Mouse (Mus musculus) liver, embryonic 13.5 days (tissue): ENCODE measurements around the gene Usp22. TPM values are rescaled to one million over a fixed set of nuclear protein-coding genes. Genes with fewer than 3 reads are reported as not detected.
"Not testable (repeated sequence)": the region's sequence is repeated elsewhere in the genome, so short reads cannot be mapped to it uniquely, and the experiment has no call there.

Source experiments
- ATAC-seq: fragments of 200-750 bp; cut with Nextera tagmentation; 2 replicates; pipeline ENCODE4 v1.8.0; 2017; ENCODE audit warnings: low read depth, mild to moderate bottlenecking, moderate number of reproducible peaks, moderate library complexity
- DNase-seq: peaks from one replicate; pipeline ENCODE4 v3.0.0; 2022
- H3K27ac ChIP-seq: fragments of 300-500 bp; sonication (generic); 2 replicates; pipeline ENCODE4 v1.5.1; 2015; ENCODE audit warnings: moderate library complexity, mild to moderate bottlenecking, inconsistent platforms
- H3K27me3 ChIP-seq: fragments of 300-500 bp; sonication (generic); 2 replicates; pipeline ENCODE4 v1.6.1; 2015; ENCODE audit warnings: mild to moderate bottlenecking, inconsistent platforms
- H3K36me3 ChIP-seq: fragments of 300-500 bp; sonication (generic); 2 replicates; pipeline ENCODE4 v1.6.1; 2015; ENCODE audit warnings: mild to moderate bottlenecking, inconsistent platforms
- H3K4me1 ChIP-seq: fragments of 300-500 bp; sonication (generic); replicated peaks from 2 replicates; pipeline ENCODE4 v1.6.1; 2015; ENCODE audit warnings: inconsistent platforms
- H3K4me2 ChIP-seq: fragments of 300-500 bp; sonication (generic); 2 replicates; pipeline ENCODE4 v1.6.1; 2015; ENCODE audit warnings: inconsistent platforms, mild to moderate bottlenecking, moderate library complexity
- H3K4me3 ChIP-seq: fragments of 300-500 bp; sonication (generic); replicated peaks from 2 replicates; pipeline ENCODE4 v1.5.1; 2015; ENCODE audit warnings: mild to moderate bottlenecking, inconsistent platforms
- H3K9ac ChIP-seq: fragments of 300-500 bp; sonication (generic); 2 replicates; pipeline ENCODE4 v1.6.1; 2015; ENCODE audit warnings: mild to moderate bottlenecking, inconsistent platforms
- H3K9me3 ChIP-seq: fragments of 300-500 bp; sonication (generic); replicated peaks from 2 replicates; pipeline ENCODE4 v1.6.1; 2016; ENCODE audit warnings: inconsistent platforms
- WGBS: fragments of 180-500 bp; shearing (Covaris S2); methylation state at CpG from one replicate; pipeline ENCODE4 v1.1.7; 2015; ENCODE audit not compliant: insufficient replicate concordance; 5-methylcytosine and 5-hydroxymethylcytosine counted together
- polyA plus RNA-seq: library from polyadenylated mRNA; unstranded; fragments of >200 nt; fragmentation: Nextera tagmentation; extraction: Ambion mirVana; gene quantifications from 2 replicates; pipeline ENCODE4 v1.2.1, GENCODE M21; 2015

Usp22 gene
- polyA plus RNA-seq, 1 experiment from 2014 or later, result 14.7 TPM

- no peak for DNase-seq
- H3K4me3 ChIP-seq, result no peak overlapping the region
- H3K4me1 ChIP-seq, result no peaks in the 10 kb centered on the region
- ATAC-seq, result no peak
- no peak overlapping the region for H3K4me2 ChIP-seq
- no peaks in the 10 kb centered on the region for H3K36me3 ChIP-seq
- no peaks in the 10 kb centered on the region for H3K9me3 ChIP-seq
- H3K27me3 ChIP-seq, result no peaks in the 10 kb centered on the region
- no peak overlapping the region for H3K9ac ChIP-seq
- H3K27ac ChIP-seq, result no peak overlapping the region
- 76% methylated on average over 10 of the region's 10 CpGs for WGBS
These were observed 30.5 kb upstream of the Usp22 start for GRCm38 (mm10) chr11:61205167-61205950.

GRCm38 (mm10) chr11:61202810-61203209, 28.0 kb upstream of the Usp22 start:
- H3K36me3 ChIP-seq, result no peaks in the 10 kb centered on the region
- 57% methylated on average over 2 of the region's 2 CpGs for WGBS
- no peaks in the 10 kb centered on the region for H3K9me3 ChIP-seq
- no peak overlapping the region for H3K27ac ChIP-seq
- H3K4me1 ChIP-seq, result no peaks in the 10 kb centered on the region
- no peaks in the 10 kb centered on the region for H3K27me3 ChIP-seq
- no peak overlapping the region for H3K4me2 ChIP-seq
- H3K9ac ChIP-seq, result no peak overlapping the region
- DNase-seq (no peak), ATAC-seq (no peak)
- no peak overlapping the region for H3K4me3 ChIP-seq

- ATAC-seq, result no peak
- H3K4me2 ChIP-seq, result no peak overlapping the region
- no peaks in the 10 kb centered on the region for H3K4me1 ChIP-seq
- no peak overlapping the region for H3K4me3 ChIP-seq
- no peak for DNase-seq
- H3K36me3 ChIP-seq, result no peaks in the 10 kb centered on the region
- no peak overlapping the region for H3K27ac ChIP-seq
- H3K9ac ChIP-seq, result no peak overlapping the region
- WGBS, result 71% methylated on average over 6 of the region's 6 CpGs
- H3K9me3 ChIP-seq, result no peaks in the 10 kb centered on the region
- H3K27me3 ChIP-seq, result no peaks in the 10 kb centered on the region
These were observed 27.3 kb upstream of the Usp22 start for GRCm38 (mm10) chr11:61202186-61202585.

GRCm38 (mm10) chr11:61199620-61200362, 24.9 kb upstream of the Usp22 start:
- Histone ChIP-seq H3K36me3 (no peaks in the 10 kb centered on the region), H3K9ac (no peak overlapping the region), H3K9me3 (no peaks in the 10 kb centered on the region), H3K4me2 (no peak overlapping the region), H3K4me3 (no peak overlapping the region), H3K27me3 (peaks cover 4% of the 10 kb centered on the region; the same call in 1 of the 2 replicates), H3K27ac (no peak overlapping the region), H3K4me1 (no peaks in the 10 kb centered on the region)
- ATAC-seq (no peak), DNase-seq (no peak)
- 55% methylated on average over 4 of the region's 4 CpGs for WGBS

GRCm38 (mm10) chr11:61197935-61198334, 23.1 kb upstream of the Usp22 start:
- Histone ChIP-seq H3K4me2 (no peak overlapping the region), H3K4me1 (no peaks in the 10 kb centered on the region), H3K27me3 (peaks cover 14% of the 10 kb centered on the region), H3K9me3 (no peaks in the 10 kb centered on the region), H3K36me3 (no peaks in the 10 kb centered on the region), H3K27ac (no peak overlapping the region), H3K9ac (no peak overlapping the region), H3K4me3 (no peak overlapping the region)
- ATAC-seq (no peak), DNase-seq (no peak)

GRCm38 (mm10) chr11:61196616-61197353, 21.9 kb upstream of the Usp22 start:
- no peak overlapping the region for H3K4me2 ChIP-seq
- H3K36me3 ChIP-seq, result no peaks in the 10 kb centered on the region
- H3K27me3 ChIP-seq, result peaks cover 14% of the 10 kb centered on the region
- no peak overlapping the region for H3K4me3 ChIP-seq
- WGBS, result 70% methylated on average over 14 of the region's 14 CpGs
- H3K4me1 ChIP-seq, result no peaks in the 10 kb centered on the region
- H3K9me3 ChIP-seq, result no peaks in the 10 kb centered on the region
- no peak for DNase-seq
- H3K9ac ChIP-seq, result no peak overlapping the region
- ATAC-seq, result no peak
- no peak overlapping the region for H3K27ac ChIP-seq

- WGBS, result 2% methylated on average over 9 of the region's 9 CpGs
- H3K27ac ChIP-seq, result no peak overlapping the region
- no peak overlapping the region for H3K4me3 ChIP-seq
- H3K9ac ChIP-seq, result no peak overlapping the region
- ATAC-seq, result no peak
- H3K4me2 ChIP-seq, result no peak overlapping the region
- H3K4me1 ChIP-seq, result no peaks in the 10 kb centered on the region
- no peaks in the 10 kb centered on the region for H3K9me3 ChIP-seq
- H3K27me3 ChIP-seq, result peaks cover 14% of the 10 kb centered on the region
- peak; percentile 42 for DNase-seq
- H3K36me3 ChIP-seq, result no peaks in the 10 kb centered on the region
These were observed 18.5 kb upstream of the Usp22 start for GRCm38 (mm10) chr11:61193392-61193791.

- H3K27ac ChIP-seq, result no peak overlapping the region
- WGBS, result 65% methylated on average over 2 of the region's 2 CpGs
- H3K4me1 ChIP-seq, result no peaks in the 10 kb centered on the region
- H3K9me3 ChIP-seq, result no peaks in the 10 kb centered on the region
- no peak overlapping the region for H3K4me2 ChIP-seq
- H3K27me3 ChIP-seq, result peaks cover 14% of the 10 kb centered on the region
- no peak overlapping the region for H3K4me3 ChIP-seq
- no peak overlapping the region for H3K9ac ChIP-seq
- H3K36me3 ChIP-seq, result no peaks in the 10 kb centered on the region
- ATAC-seq, result no peak
- DNase-seq, result no peak
These were observed 17.9 kb upstream of the Usp22 start for GRCm38 (mm10) chr11:61192779-61193178.

GRCm38 (mm10) chr11:61192123-61192522, 17.3 kb upstream of the Usp22 start:
- WGBS, result 91% methylated on average over 8 of the region's 10 CpGs
- not testable (repeated sequence) for H3K36me3 ChIP-seq, H3K4me1 ChIP-seq, DNase-seq, H3K9ac ChIP-seq, H3K4me3 ChIP-seq, H3K9me3 ChIP-seq, H3K27ac ChIP-seq, H3K4me2 ChIP-seq, ATAC-seq
- H3K27me3 ChIP-seq, result peaks cover 14% of the 10 kb centered on the region

GRCm38 (mm10) chr11:61190776-61191175, 15.9 kb upstream of the Usp22 start:
- WGBS, result 63% methylated on average over 2 of the region's 2 CpGs
- Histone ChIP-seq H3K4me1 (no peaks in the 10 kb centered on the region), H3K27me3 (peaks cover 14% of the 10 kb centered on the region), H3K9ac (no peak overlapping the region), H3K4me3 (no peak overlapping the region), H3K9me3 (no peaks in the 10 kb centered on the region), H3K27ac (no peak overlapping the region), H3K4me2 (no peak overlapping the region), H3K36me3 (no peaks in the 10 kb centered on the region)
- DNase-seq (no peak), ATAC-seq (no peak)

GRCm38 (mm10) chr11:61183820-61184219, 9.0 kb upstream of the Usp22 start:
- WGBS, result 42% methylated on average over 1 of the region's 1 CpGs
- ATAC-seq, result no peak

More at GRCm38 (mm10) chr11:61183820-61184219, 9.0 kb upstream of the Usp22 start:
- H3K27me3 ChIP-seq, result no peaks in the 10 kb centered on the region
- H3K4me1 ChIP-seq, result no peaks in the 10 kb centered on the region
- H3K4me3 ChIP-seq, result no peak overlapping the region
- H3K36me3 ChIP-seq, result no peaks in the 10 kb centered on the region
- no peak for DNase-seq
- no peak overlapping the region for H3K4me2 ChIP-seq
- H3K9me3 ChIP-seq, result no peaks in the 10 kb centered on the region
- no peak overlapping the region for H3K9ac ChIP-seq
- no peak overlapping the region for H3K27ac ChIP-seq
